Mouse (Mus musculus): ENCODE measurements around the gene Gon7.

Gene Gon7

GRCm38 (mm10) chr12:102757689-102758402 lies at the start of gene Gon7, which contains the start of the genes Gm28051 and Ubr7:
Gene Gon7, minus strand, starts transcription at chr12:102757803.
Gene Gm28051, minus strand, starts transcription at chr12:102757765.
Gene Ubr7, plus strand, starts transcription at chr12:102757967.
- peak; percentile 89 for DNase-seq (ENCODE audit: extremely low read depth, low read depth)

- DNase-seq (ENCODE audit: extremely low read depth, low read depth), result peak; percentile 75
These were observed 41.9 kb upstream of the Gon7 start for GRCm38 (mm10) chr12:102799528-102799927.

- DNase-seq (ENCODE audit: extremely low read depth, low read depth), result no peak
These were observed 30.3 kb upstream of the Gon7 start for GRCm38 (mm10) chr12:102787927-102788326.

- no peak for DNase-seq (ENCODE audit: extremely low read depth, low read depth)
These were observed 28.0 kb upstream of the Gon7 start for GRCm38 (mm10) chr12:102785593-102785985.

GRCm38 (mm10) chr12:102784899-102785592 lies 27.4 kb upstream of the Gon7 start:
- no peak for DNase-seq (ENCODE audit: extremely low read depth, low read depth)

GRCm38 (mm10) chr12:102782841-102783240 lies 25.2 kb upstream of the Gon7 start:
- no peak for DNase-seq (ENCODE audit: extremely low read depth, low read depth)

GRCm38 (mm10) chr12:102779452-102779851 lies 21.8 kb upstream of the Gon7 start:
- peak; percentile 8 for DNase-seq (ENCODE audit: extremely low read depth, low read depth)

GRCm38 (mm10) chr12:102778151-102778550 lies 20.5 kb upstream of the Gon7 start:
- no peak for DNase-seq (ENCODE audit: extremely low read depth, low read depth)

GRCm38 (mm10) chr12:102776035-102776434 lies 18.4 kb upstream of the Gon7 start:
- no peak for DNase-seq (ENCODE audit: extremely low read depth, low read depth)

GRCm38 (mm10) chr12:102772676-102773075 lies 15.1 kb upstream of the Gon7 start:
- no peak for DNase-seq (ENCODE audit: extremely low read depth, low read depth)

GRCm38 (mm10) chr12:102771601-102772000 lies 14.0 kb upstream of the Gon7 start:
- DNase-seq (ENCODE audit: extremely low read depth, low read depth), result no peak

- DNase-seq (ENCODE audit: extremely low read depth, low read depth), result no peak
These were observed 11.4 kb upstream of the Gon7 start for GRCm38 (mm10) chr12:102769000-102769399.

GRCm38 (mm10) chr12:102763696-102764095 lies 6.1 kb upstream of the Gon7 start:
- no peak for DNase-seq (ENCODE audit: extremely low read depth, low read depth)

- DNase-seq (ENCODE audit: extremely low read depth, low read depth), result no peak
These were observed 4.1 kb upstream of the Gon7 start for GRCm38 (mm10) chr12:102761668-102762067.

- DNase-seq (ENCODE audit: extremely low read depth, low read depth), result no peak
These were observed 1.3 kb upstream of the Gon7 start for GRCm38 (mm10) chr12:102758936-102759335.

- DNase-seq (ENCODE audit: extremely low read depth, low read depth), result peak; percentile 13
These were observed 777 bp upstream of the Gon7 start, which contains the start of gene Gm20604 for GRCm38 (mm10) chr12:102758403-102758756. Gene Gm20604, minus strand, starts transcription at chr12:102758672.

GRCm38 (mm10) chr12:102757055-102757688 lies 431 bp downstream of the Gon7 start:
- DNase-seq (ENCODE audit: extremely low read depth, low read depth), result peak; percentile 13

GRCm38 (mm10) chr12:102756304-102756703 lies 1.3 kb downstream of the Gon7 start:
- DNase-seq (ENCODE audit: extremely low read depth, low read depth), result peak; percentile 21

- no peak for DNase-seq (ENCODE audit: extremely low read depth, low read depth)
These were observed 9.3 kb downstream of the Gon7 start for GRCm38 (mm10) chr12:102748256-102748655.

GRCm38 (mm10) chr12:102744839-102745238 lies 12.8 kb downstream of the Gon7 start:
- peak; percentile 74 for DNase-seq (ENCODE audit: extremely low read depth, low read depth)

- peak; percentile 73 for DNase-seq (ENCODE audit: extremely low read depth, low read depth)
These were observed 13.7 kb downstream of the Gon7 start, which contains the start of the genes Moap1 and Tmem251 for GRCm38 (mm10) chr12:102743589-102744574. Gene Moap1, minus strand, starts transcription at chr12:102743661. Gene Tmem251, plus strand, starts transcription at chr12:102743762.

All from MEL-GATA-1-ER (cell line).